Mouse (Mus musculus) ES-Bruce4 (cell line): Measurements from ENCODE around the gene Sp9.

Source experiments
- CTCF ChIP-seq: IDR thresholded peaks from one replicate; pipeline ENCODE4 v1.8.1; 2011; ENCODE audit warnings: low read depth, low read length
- EP300 ChIP-seq: IDR thresholded peaks from 2 replicates; pipeline ENCODE4 v1.6.1; 2011; ENCODE audit warnings: low read depth, low read length; ENCODE audit not compliant: insufficient read depth
- POLR2A ChIP-seq: IDR thresholded peaks from one replicate; pipeline ENCODE4 v1.8.1; 2011; ENCODE audit warnings: low read length; ENCODE audit not compliant: insufficient read depth

- no peak for TF ChIP-seq CTCF
- TF ChIP-seq POLR2A: no peak
- TF ChIP-seq EP300: no peak
These were observed 45.7 kb downstream of the Sp9 start for GRCm38 (mm10) chr2:73317426-73317825.
